Mouse (Mus musculus) CH12F3 (cell line): ENCODE measurements around the gene Xpnpep1.

Source experiments
- in situ Hi-C: fragments of 300-500 bp; cut with MboI; formaldehyde crosslinking; loops from 2 replicates; pipeline ENCODE4 v1.14.3; 2020; ENCODE audit warnings: low sequenced_read_pairs

Gene Xpnpep1

DNA sequence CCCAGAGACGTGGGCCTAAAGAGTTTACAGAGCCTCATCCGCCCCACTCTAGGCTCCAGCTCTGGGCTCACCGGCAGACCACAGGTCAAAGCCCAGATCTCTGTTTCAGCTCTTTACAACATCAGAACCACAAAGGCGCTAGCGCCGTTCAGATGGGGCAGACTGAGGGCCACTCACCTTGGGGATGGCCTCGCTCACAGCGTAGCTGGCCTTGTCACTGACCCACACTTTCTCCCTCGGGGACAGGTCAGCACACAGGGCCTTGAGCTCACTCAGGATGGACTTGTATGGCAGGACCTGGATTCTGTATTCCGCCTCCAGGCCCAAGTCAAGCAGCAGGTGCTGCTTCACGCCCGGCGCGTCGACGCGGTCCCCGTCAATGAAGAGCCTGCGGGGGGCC is 34.0 kb downstream of the Xpnpep1 start:
- in situ Hi-C loops = loop anchor here (25.0 kb wide), 1 partner anchor 356 kb away; the partner anchor contains the start of gene Gm10197

- in situ Hi-C loops = loop anchor here (25.0 kb wide), 1 partner anchor 359 kb away; the partner anchor contains the start of gene Gm10197
Observed at GRCm38 (mm10) chr19:53003554-53004365, 36.3 kb downstream of the Xpnpep1 start.

DNA sequence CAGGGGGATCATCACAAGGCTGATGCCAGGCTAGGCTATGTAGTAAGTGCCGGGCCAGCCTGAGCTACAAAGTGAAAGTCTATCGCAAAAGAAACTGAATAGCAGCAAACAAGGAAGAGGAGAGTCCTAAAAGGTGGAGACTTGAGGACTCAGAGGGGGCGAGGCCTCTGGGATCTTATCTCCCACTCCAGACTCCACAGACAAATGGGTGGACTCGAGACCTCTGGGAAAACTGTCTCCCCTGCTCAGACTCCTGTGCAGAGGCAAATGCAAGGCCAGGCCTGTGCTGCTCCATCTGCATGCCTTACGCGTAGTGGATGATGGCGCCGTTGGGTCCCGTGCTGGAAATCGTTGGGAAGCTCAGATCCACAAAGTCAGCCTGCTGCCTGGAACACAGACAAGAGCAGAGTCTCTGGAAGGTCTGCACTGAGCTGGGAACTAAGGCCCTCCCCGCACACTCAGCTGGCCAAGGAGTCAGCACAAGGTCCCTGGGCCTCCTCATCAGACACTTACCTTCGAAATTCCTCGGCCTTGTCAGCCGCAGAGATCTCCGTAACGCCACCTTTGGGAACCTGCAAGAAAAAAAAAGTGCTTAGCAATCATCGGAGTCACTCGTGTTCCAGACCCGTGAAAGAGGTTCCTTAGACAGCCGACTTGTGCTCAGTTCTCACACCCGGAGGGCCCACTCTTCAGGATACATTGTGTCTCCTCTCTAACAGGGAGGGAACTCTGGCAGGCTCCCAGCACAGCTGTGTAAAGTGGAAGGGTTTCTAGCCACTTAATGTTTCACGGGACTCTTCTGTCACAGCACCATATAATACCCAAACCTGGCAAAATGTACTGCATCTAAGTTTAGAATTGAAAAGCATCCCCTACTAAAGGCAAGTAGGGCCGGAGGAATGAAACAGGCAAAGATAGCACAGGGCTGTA is 37.6 kb downstream of the Xpnpep1 start:
- in situ Hi-C loops = loop anchor here (25.0 kb wide), 1 partner anchor 360 kb away; the partner anchor contains the start of gene Gm10197

GRCm38 (mm10) chr19:52992880-52993440 is 47.1 kb downstream of the Xpnpep1 start:
- in situ Hi-C loops = no loop called here

- in situ Hi-C loops = no loop called here
Observed at GRCm38 (mm10) chr19:52991924-52992323, 48.1 kb downstream of the Xpnpep1 start.

DNA sequence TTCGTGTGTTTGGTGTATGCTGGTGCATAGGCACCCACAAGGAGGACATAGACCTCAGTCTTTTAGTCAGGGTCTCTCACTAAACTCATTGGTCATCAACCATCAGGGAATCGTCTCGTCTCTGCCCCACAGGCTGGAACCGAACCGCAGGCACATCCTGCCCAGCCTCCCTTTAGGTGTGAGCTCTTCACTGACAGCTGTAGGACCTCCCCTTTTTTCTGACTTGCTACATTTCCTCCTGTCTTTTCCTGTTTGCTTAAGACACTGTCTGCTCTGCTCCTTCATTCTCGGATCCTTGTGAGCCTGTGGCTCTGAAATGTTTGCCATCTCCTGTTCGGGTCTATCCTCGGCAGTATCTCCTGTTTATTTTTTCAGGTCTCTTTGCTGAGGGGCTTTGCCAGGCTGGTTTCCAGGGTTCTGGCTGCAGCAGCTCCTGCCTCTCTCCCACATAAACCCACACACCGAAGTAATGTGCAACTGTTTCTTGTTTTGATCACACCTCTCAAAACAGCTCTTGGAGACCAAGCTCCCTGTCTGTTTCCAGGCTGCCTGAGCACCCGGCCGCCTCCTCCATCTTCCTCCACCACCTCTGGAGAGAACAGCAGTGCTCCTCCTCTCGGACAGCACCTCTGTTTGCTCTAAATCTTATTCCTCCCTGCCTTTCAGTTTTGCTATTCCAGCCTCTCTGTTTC is 60.8 kb downstream of the Xpnpep1 start:
- in situ Hi-C loops = no loop called here

DNA sequence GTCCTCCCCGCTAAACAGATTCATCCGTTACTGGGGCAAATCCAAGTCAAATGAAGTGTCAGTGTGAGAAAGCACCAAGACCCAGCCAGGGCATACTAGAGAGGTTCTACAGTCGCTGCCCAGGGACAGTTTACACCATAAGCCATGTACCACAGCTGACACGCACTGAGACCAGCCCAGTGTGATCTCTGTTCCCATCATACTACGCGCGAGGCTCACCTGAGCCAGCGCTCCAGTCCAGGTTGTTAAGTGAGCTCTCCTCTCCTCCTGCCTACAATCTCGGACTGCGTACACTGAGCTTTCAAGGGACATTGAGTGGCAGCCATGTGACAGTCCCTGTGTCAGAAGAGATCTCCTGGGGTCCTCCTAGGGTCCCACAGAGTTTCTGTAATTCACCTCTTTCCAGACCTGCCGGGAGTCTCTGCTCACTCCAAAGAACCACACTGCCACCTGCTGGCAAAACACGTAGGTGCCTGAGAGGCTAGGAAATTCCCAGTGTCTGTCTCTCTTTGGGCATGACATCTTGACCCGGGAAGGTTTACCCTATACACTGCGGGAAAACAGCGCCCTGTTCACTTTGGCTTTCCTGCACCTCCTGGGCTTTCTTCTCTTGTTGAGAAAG is 64.3 kb downstream of the Xpnpep1 start:
- in situ Hi-C loops = no loop called here

DNA sequence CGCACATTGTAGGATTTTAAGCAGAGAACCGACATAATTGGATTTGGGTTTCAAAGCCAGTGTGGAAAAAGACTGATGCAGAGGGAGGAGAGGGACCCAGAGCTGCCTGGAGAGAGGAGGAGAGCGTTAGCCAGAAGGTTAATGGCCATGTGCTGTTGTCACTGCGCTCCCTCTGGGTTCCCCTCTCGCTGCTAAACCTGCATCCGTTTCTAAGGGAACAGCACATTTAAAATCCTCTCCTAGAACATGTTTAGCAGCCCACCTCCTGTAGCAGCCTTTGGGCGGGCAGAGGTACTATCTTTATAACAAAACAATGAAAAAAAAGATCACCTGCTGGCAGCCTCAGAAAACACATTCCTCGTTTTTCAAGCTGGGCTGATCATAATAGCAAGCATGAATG is 73.7 kb downstream of the Xpnpep1 start:
- in situ Hi-C loops = no loop called here

DNA sequence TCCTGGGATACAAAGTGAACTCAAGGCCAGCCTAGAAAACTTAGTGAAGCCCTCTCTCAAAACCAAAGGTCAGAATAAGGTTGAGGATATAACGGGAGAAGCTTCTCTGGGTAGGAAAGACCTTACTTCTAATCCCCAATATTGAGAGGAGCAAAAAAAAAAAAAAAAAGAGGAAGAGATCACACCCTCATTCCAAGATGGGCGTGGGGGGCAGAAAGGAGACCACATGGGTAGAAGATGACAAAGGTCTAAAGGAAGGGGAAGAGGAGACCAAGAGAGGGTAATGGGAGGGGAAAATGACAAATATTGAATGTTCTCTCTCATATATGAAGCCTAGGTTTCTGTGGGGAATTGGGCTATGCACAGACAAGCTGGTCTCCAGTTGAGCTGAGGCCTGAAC is 77.3 kb downstream of the Xpnpep1 start:
- in situ Hi-C loops = no loop called here

- in situ Hi-C loops = no loop called here
Observed at GRCm38 (mm10) chr19:52922678-52923495, 117.1 kb downstream of the Xpnpep1 start.

DNA sequence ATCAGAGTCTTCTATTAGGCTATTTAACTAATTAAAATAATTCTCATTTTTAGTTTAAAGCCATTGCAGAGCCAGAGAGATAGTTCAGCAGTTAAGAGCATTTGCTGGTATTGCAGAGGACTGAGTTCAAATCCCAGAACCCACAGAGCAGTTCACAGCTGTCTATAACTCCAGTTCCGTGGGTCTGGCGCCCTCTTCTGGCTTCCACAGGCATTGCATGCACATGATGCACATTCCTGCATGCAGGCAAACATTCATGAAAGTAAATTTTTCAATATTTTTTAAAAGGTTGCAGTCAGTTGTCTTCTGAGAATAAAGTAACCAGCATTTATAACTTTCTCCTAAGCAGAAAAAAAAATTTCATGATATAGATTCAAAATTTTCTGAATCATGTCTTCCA is 135.8 kb downstream of the Xpnpep1 start:
- in situ Hi-C loops = no loop called here

DNA sequence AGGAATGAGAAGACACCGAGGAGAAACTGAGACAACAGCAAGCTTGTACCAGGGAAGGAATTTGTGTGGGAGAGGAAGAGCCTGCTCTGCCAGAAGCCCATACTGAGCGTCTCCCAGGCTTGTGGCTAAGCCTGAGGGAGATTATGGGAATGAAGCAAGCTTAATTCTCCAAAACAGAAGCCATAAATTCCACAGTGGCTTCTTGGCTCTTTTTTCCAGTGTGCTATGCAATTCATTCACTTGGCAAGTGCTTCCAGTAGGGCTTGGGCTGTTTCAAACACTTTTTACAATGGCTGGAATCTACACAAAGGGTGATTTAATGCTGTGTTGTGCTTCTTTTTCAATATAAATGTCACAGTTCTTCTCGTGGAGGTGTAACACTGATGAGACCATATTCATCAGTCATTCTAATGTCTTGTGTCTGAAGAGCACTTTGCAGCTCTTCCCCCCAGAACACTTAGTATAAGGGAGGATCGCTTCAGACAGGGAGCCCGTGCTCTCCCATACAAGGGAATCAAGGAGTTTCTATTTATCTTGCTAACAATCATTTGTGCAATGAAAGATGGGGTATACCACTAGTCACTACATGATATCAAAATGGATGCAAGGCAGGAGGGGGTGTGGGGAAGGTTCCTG is 148.1 kb downstream of the Xpnpep1 start:
- in situ Hi-C loops = no loop called here
